Mouse (Mus musculus) hindbrain, embryonic 12.5 days (tissue): ENCODE data around the gene Itgb2. TPM values are rescaled to one million over a fixed set of nuclear protein-coding genes. Genes with fewer than 3 reads are reported as not detected.

ENCODE experiments used
- ATAC-seq: fragments of 200-750 bp; cut with Nextera tagmentation; 2 replicates; pipeline ENCODE4 v1.8.0; 2017; ENCODE audit warnings: moderate TSS enrichment; ENCODE audit not compliant: low FRiP score
- H3K27ac ChIP-seq: fragments of 300-500 bp; sonication (generic); 2 replicates; pipeline ENCODE4 v1.5.1; 2016; ENCODE audit warnings: mild to moderate bottlenecking
- H3K27me3 ChIP-seq: fragments of 300-500 bp; sonication (generic); 2 replicates; pipeline ENCODE4 v1.6.1; 2016; ENCODE audit warnings: mild to moderate bottlenecking
- H3K36me3 ChIP-seq: fragments of 300-500 bp; sonication (generic); 2 replicates; pipeline ENCODE4 v1.6.1; 2016; ENCODE audit warnings: mild to moderate bottlenecking
- H3K4me1 ChIP-seq: fragments of 300-500 bp; sonication (generic); 2 replicates; pipeline ENCODE4 v1.6.1; 2016
- H3K4me2 ChIP-seq: fragments of 300-500 bp; sonication (generic); replicated peaks from 2 replicates; pipeline ENCODE4 v1.6.1; 2016; ENCODE audit warnings: mild to moderate bottlenecking
- H3K4me3 ChIP-seq: fragments of 300-500 bp; sonication (generic); 2 replicates; pipeline ENCODE4 v1.5.1; 2016; ENCODE audit warnings: mild to moderate bottlenecking
- H3K9ac ChIP-seq: fragments of 300-500 bp; sonication (generic); 2 replicates; pipeline ENCODE4 v1.6.1; 2016; ENCODE audit warnings: mild to moderate bottlenecking, moderate library complexity
- H3K9me3 ChIP-seq: fragments of 300-500 bp; sonication (generic); replicated peaks from 2 replicates; pipeline ENCODE4 v1.6.1; 2016; ENCODE audit warnings: mild to moderate bottlenecking
- WGBS: fragments of 180-500 bp; shearing (Covaris S2); methylation state at CpG from one replicate; pipeline ENCODE4 v1.1.7; 2016; 5-methylcytosine and 5-hydroxymethylcytosine counted together
- polyA plus RNA-seq: library from polyadenylated mRNA; unstranded; fragments of >200 nt; fragmentation: Nextera tagmentation; extraction: Ambion mirVana; gene quantifications from 2 replicates; pipeline ENCODE4 v1.2.1, GENCODE M21; 2016

Itgb2 gene
- polyA plus RNA-seq, 1 experiment from 2014 or later = 0.70 TPM

GRCm38 (mm10) chr10:77605368-77605767 is 75.3 kb downstream of the Itgb2 start:
- WGBS = 45% methylated on average over 1 of the region's 1 CpGs
- Histone ChIP-seq H3K4me3 (peak overlapping the region; percentile 58), H3K4me1 (peaks cover 16% of the 10 kb centered on the region), H3K4me2 (peak overlapping the region; percentile 83), H3K27ac (peak overlapping the region; percentile 94), H3K9ac (0 out of 2 replicates have a peak overlapping the region, but pooled peaks have one; percentile 75), H3K36me3 (peaks cover 14% of the 10 kb centered on the region), H3K27me3 (no peaks in the 10 kb centered on the region), H3K9me3 (0 out of 2 replicates have a peak, but pooled peaks cover 4% of the 10 kb centered on the region)
- ATAC-seq = no peak; the same call in 1 of the 2 replicates

DNA sequence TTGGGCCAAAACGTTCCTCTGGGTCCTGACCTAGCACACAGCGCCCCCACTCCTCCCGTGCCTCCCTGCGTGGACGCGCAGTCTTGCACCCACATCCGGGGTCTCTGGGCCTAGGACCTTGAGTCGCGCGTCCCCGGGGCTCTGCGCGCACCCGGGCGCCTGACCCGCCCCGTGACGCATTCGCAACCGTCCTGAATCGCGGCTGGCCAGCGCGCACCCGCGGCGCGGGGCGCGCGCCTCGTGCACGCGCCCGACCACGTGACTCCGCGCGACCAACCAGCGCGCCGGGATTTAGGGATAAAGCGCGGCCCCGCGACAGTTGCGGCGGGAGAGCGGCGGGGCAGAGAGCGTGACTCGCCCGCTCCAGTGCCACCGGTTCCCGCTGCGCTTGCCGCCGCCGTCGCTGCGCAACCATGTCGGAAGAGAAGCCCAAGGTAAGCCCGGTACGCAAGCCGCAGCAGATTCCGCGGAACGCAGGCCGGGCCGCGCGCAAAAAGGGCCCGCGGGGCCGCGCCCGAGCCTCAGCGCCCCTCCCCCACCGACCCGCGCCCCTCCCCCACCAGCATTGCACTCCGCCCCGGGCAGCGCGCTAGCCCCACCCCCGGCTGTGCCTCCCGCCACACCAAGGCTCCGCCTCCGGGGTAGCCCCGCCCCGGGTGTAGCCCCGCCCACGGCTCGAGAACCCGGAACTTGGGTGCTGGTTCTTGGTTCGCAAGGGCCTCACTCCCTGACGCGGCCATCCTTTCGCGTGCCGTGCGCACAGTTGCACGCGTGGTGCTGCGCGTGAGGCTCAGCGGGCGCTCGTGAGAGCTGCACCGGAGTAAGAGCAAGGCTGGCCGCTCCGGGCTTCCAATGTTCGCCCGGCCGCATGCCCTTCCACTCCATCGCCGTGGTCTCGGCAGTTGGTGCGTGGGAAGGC is 76.1 kb downstream of the Itgb2 start, which contains the start of the genes Sumo3 and Gm49325:
Gene Sumo3 (plus strand): TSS at position 190 of the 919 bp plus-strand sequence.
Gene Gm49325 (plus strand): TSS at position 290 of the 919 bp plus-strand sequence.
- peak within 1 kb of the TSS; percentile 75 for H3K9ac ChIP-seq
- H3K4me3 ChIP-seq = peak within 1 kb of the TSS; percentile 58
- H3K4me1 ChIP-seq = peaks cover 16% of the 10 kb centered on the region
- H3K36me3 ChIP-seq = peaks cover 22% of the 10 kb centered on the region
- 2% methylated on average over 95 of the region's 119 CpGs for WGBS
- ATAC-seq = peak; percentile 83
- peak within 1 kb of the TSS; percentile 94 for H3K27ac ChIP-seq
- H3K27me3 ChIP-seq = no peaks in the 10 kb centered on the region
- peak within 1 kb of the TSS; percentile 83 for H3K4me2 ChIP-seq
- H3K9me3 ChIP-seq = 0 out of 2 replicates have a peak, but pooled peaks cover 4% of the 10 kb centered on the region

- Histone ChIP-seq H3K9ac (peak overlapping the region; percentile 75), H3K9me3 (0 out of 2 replicates have a peak, but pooled peaks cover 4% of the 10 kb centered on the region), H3K27me3 (no peaks in the 10 kb centered on the region), H3K4me2 (peak overlapping the region; percentile 83), H3K36me3 (peaks cover 28% of the 10 kb centered on the region), H3K4me3 (peak overlapping the region; percentile 58), H3K4me1 (peaks cover 16% of the 10 kb centered on the region), H3K27ac (peak overlapping the region; percentile 94)
- peak; percentile 33 for ATAC-seq
- WGBS = 45% methylated on average over 7 of the region's 7 CpGs
Measured at GRCm38 (mm10) chr10:77606855-77607254, 76.8 kb downstream of the Itgb2 start.

DNA sequence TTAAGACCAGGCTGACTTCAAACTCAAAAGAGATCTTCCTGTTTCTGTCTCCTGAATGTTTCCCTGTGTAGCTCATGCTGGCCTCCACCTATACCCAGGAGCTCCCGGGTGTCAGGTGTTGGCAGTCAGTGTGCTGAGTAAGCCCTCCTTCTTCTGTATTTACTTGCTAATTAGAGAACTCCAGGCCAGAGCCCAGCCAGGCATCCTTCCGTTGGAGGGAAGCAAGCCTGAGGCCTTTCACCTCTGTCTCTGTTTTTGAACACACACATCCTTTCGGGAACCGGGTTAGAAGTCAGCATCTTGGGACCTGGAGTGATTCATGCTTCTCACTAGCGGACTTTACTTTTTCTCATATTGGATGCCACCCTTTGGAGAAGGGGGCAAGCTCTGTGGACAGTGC is 77.4 kb downstream of the Itgb2 start:
- ATAC-seq = no peak
- no peaks in the 10 kb centered on the region for H3K27me3 ChIP-seq
- no peak overlapping the region for H3K9ac ChIP-seq
- peak overlapping the region; percentile 58; the same call in 1 of the 2 replicates for H3K4me3 ChIP-seq
- 0 out of 2 replicates have a peak, but pooled peaks cover 4% of the 10 kb centered on the region for H3K9me3 ChIP-seq
- H3K4me2 ChIP-seq = peak overlapping the region; percentile 83
- peaks cover 34% of the 10 kb centered on the region for H3K36me3 ChIP-seq
- no peak overlapping the region for H3K27ac ChIP-seq
- WGBS = 74% methylated on average over 5 of the region's 5 CpGs
- peaks cover 16% of the 10 kb centered on the region for H3K4me1 ChIP-seq

- Histone ChIP-seq H3K9ac (no peak overlapping the region), H3K4me2 (no peak overlapping the region), H3K4me3 (no peak overlapping the region), H3K9me3 (0 out of 2 replicates have a peak, but pooled peaks cover 4% of the 10 kb centered on the region), H3K36me3 (peaks cover 45% of the 10 kb centered on the region), H3K27me3 (no peaks in the 10 kb centered on the region), H3K27ac (no peak overlapping the region), H3K4me1 (peaks cover 16% of the 10 kb centered on the region)
- WGBS = 90% methylated on average over 8 of the region's 8 CpGs
- ATAC-seq = no peak
Measured at GRCm38 (mm10) chr10:77608589-77608988, 78.5 kb downstream of the Itgb2 start.

GRCm38 (mm10) chr10:77610221-77610961 is 80.3 kb downstream of the Itgb2 start:
- 94% methylated on average over 8 of the region's 8 CpGs for WGBS

DNA sequence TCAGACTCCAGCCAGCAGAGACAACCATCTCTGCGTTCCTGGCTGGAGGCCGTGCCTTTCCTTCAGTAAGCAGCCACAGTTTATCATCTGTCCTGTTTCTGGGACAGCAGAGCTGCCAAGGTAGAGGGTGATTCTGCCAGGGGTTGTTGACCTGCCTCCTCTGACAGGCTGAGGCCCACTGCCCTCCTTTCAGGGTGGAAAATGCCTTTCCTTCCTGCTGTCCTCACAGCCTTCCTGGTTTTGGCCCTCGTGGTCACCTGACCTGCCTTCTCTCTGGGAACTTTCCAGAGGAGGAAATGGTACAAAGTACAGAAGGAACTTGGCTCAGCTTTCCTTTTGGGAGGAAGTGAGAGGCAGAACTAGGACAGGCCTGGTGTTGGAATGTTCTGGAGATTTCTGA is 83.4 kb downstream of the Itgb2 start:
- no peak for ATAC-seq
- Histone ChIP-seq H3K4me1 (no peaks in the 10 kb centered on the region), H3K36me3 (peaks cover 84% of the 10 kb centered on the region), H3K27me3 (no peaks in the 10 kb centered on the region), H3K4me3 (no peak overlapping the region), H3K9me3 (no peaks in the 10 kb centered on the region), H3K9ac (no peak overlapping the region), H3K4me2 (no peak overlapping the region), H3K27ac (no peak overlapping the region)
- WGBS = 95% methylated on average over 3 of the region's 3 CpGs

More at GRCm38 (mm10) chr10:77610221-77610961, 80.3 kb downstream of the Itgb2 start:
- Histone ChIP-seq H3K9ac (no peak overlapping the region), H3K4me1 (peaks cover 16% of the 10 kb centered on the region), H3K4me2 (no peak overlapping the region), H3K27me3 (no peaks in the 10 kb centered on the region), H3K27ac (no peak overlapping the region), H3K36me3 (peaks cover 61% of the 10 kb centered on the region), H3K9me3 (no peaks in the 10 kb centered on the region), H3K4me3 (no peak overlapping the region)
- ATAC-seq = no peak

Other genes with a start within 250 kb of the Itgb2 start
- gene Adarb1, start 112.0 kb upstream of the Itgb2 start, polyA plus RNA-seq = 10.3 and 10.6 TPM in 2 replicates
- gene Fam207a, start 14.5 kb upstream of the Itgb2 start, polyA plus RNA-seq = 47.3 and 48.0 TPM in 2 replicates
- 77.2 and 78.8 TPM in 2 replicates for gene Pttg1ip, start 51.5 kb downstream of the Itgb2 start, polyA plus RNA-seq
- 276 and 287 TPM in 2 replicates for gene Sumo3, start 75.8 kb downstream of the Itgb2 start, polyA plus RNA-seq
- gene Gm49325, start 75.9 kb downstream of the Itgb2 start, polyA plus RNA-seq = 13.2 and 13.3 TPM in 2 replicates
- 81.6 and 82.3 TPM in 2 replicates for gene Ube2g2, start 92.0 kb downstream of the Itgb2 start, polyA plus RNA-seq
- gene Tspear, start 156.3 kb downstream of the Itgb2 start, polyA plus RNA-seq = 0.48 and 1.2 TPM in 2 replicates
- not detected in 2 replicates for gene Gm19402, start 160.5 kb downstream of the Itgb2 start, polyA plus RNA-seq
- gene Gm9508, start 167.0 kb downstream of the Itgb2 start, polyA plus RNA-seq = not detected in 2 replicates
- not detected in 2 replicates for gene Gm10272, start 176.4 kb downstream of the Itgb2 start, polyA plus RNA-seq
- gene Gm10024, start 181.2 kb downstream of the Itgb2 start, polyA plus RNA-seq = not detected in 2 replicates
- not detected in 2 replicates for gene Gm10142, start 185.6 kb downstream of the Itgb2 start, polyA plus RNA-seq
- gene Krtap12-1, start 190.3 kb downstream of the Itgb2 start, polyA plus RNA-seq = not detected in 2 replicates
- not detected in 2 replicates for gene Gm10100, start 196.2 kb downstream of the Itgb2 start, polyA plus RNA-seq
- gene Gm18596, start 212.4 kb downstream of the Itgb2 start, polyA plus RNA-seq = not detected in 2 replicates
- gene Gm9736, start 221.1 kb downstream of the Itgb2 start, polyA plus RNA-seq = not detected in 2 replicates
- gene Gm3233, start 229.4 kb downstream of the Itgb2 start, polyA plus RNA-seq = not detected in 2 replicates
- gene Gm3238, start 241.1 kb downstream of the Itgb2 start, polyA plus RNA-seq = not detected in 2 replicates
- not detected in 2 replicates for gene Gm7138, start 246.7 kb downstream of the Itgb2 start, polyA plus RNA-seq